Mouse (Mus musculus) heart, adult 2 months (tissue): ENCODE measurements around the gene Capn1. TPM values are rescaled to one million over a fixed set of nuclear protein-coding genes. Genes with fewer than 3 reads are reported as not detected.

Experiments used
- DNase-seq, 2 experiments: peaks; one replicate each; pipeline ENCODE4 v3.0.0; 2021
- H3K27ac ChIP-seq: fragments of 200-600 bp; 2 replicates; pipeline ENCODE4 v1.8.1; 2022
- H3K27me3 ChIP-seq: fragments of 200-500 bp; 2 replicates; pipeline ENCODE4 v1.6.1; 2012; ENCODE audit warnings: mild to moderate bottlenecking, low read length, inconsistent platforms, mixed read lengths; ENCODE audit not compliant: control insufficient read depth, insufficient read depth
- H3K36me3 ChIP-seq: fragments of 200-500 bp; 2 replicates; pipeline ENCODE4 v1.6.1; 2012; ENCODE audit warnings: low read length, inconsistent platforms; ENCODE audit not compliant: control insufficient read depth, insufficient read depth
- H3K4me1 ChIP-seq: fragments of 200-500 bp; 2 replicates; pipeline ENCODE4 v1.6.1; 2011; ENCODE audit warnings: low read length; ENCODE audit not compliant: control insufficient read depth, insufficient read depth
- H3K4me3 ChIP-seq: fragments of 200-600 bp; 2 replicates; pipeline ENCODE4 v1.8.1; 2022
- H3K79me2 ChIP-seq: fragments of 200-500 bp; replicated peaks from 2 replicates; pipeline ENCODE4 v1.6.1; 2012; ENCODE audit warnings: mild to moderate bottlenecking, inconsistent platforms, low read length, moderate library complexity, mixed read lengths; ENCODE audit not compliant: control insufficient read depth, insufficient read depth
- H3K9ac ChIP-seq: fragments of 200-500 bp; 2 replicates; pipeline ENCODE4 v1.6.1; 2012; ENCODE audit warnings: low read depth, mild to moderate bottlenecking, control low read depth, inconsistent platforms, low read length, mixed read lengths
- CTCF ChIP-seq: fragments of 200-600 bp; IDR thresholded peaks from 2 replicates; pipeline ENCODE4 v1.8.1; 2022; ENCODE audit warnings: antibody characterized with exemption, mild to moderate bottlenecking, moderate library complexity
- EP300 ChIP-seq: fragments of 200-500 bp; IDR thresholded peaks from 2 replicates; pipeline ENCODE4 v1.6.1; 2011; ENCODE audit warnings: low read depth, low read length, control low read depth; ENCODE audit not compliant: insufficient read depth
- POLR2A ChIP-seq: fragments of 200-500 bp; IDR thresholded peaks from 2 replicates; pipeline ENCODE4 v1.6.1; 2011; ENCODE audit warnings: mild to moderate bottlenecking, low read depth, low read length, control low read depth; ENCODE audit not compliant: insufficient read depth
- WGBS: fragments of 180-500 bp; shearing (Covaris S2); methylation state at CpG from one replicate; pipeline ENCODE4 v1.1.7; 2018; 5-methylcytosine and 5-hydroxymethylcytosine counted together
- intact Hi-C: fragments of 180-260 bp; cut with DNase I; formaldehyde crosslinking; loops from one replicate; pipeline ENCODE4 v1.15.1; 2025
- polyA plus RNA-seq: library from polyadenylated mRNA; depleted of rRNA; stranded (reverse); fragments of >200 nt; gene quantifications from 2 replicates; pipeline ENCODE4 v1.2.3, GENCODE M21; 2012
- total RNA-seq, 2 experiments: library from RNA; stranded (reverse); gene quantifications; 2 replicates each; pipeline ENCODE4 v1.2.3; 2021

Capn1 gene
- total and polyA plus RNA-seq, 3 experiments, result 21.5 to 26.8 (median 26.4) TPM

DNA sequence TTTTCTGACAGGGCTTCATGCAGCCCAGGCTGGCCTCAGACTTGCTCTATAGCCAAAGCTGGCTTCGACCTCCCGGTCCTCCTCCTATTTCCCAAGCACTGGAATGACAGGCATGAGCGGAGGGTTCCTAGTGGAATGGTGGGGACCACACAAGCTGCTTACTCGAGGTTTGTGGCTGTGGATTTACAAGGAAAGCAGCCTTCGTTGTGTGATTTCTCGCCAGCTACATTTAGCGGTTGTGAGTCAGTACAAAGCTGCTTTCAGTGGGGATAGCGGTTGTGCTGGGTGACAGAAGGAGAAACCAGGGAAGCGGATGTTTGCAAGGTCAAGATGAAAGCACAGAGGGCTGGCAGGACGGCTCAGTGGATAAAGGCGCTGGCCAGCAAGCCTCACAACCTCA lies 10.2 kb downstream of the Capn1 start:
- Histone ChIP-seq H3K9ac (no peak overlapping the region), H3K27ac (no peak overlapping the region), H3K79me2 (no peaks in the 10 kb centered on the region), H3K4me3 (no peak overlapping the region), H3K36me3 (no peaks in the 10 kb centered on the region), H3K4me1 (no peaks in the 10 kb centered on the region), H3K27me3 (no peaks in the 10 kb centered on the region)
- TF ChIP-seq CTCF (no peak), POLR2A (no peak), EP300 (no peak)
- 76% methylated on average over 11 of the region's 11 CpGs for WGBS
- intact Hi-C loops, result no loop called here
- DNase-seq, result no peak

GRCm38 (mm10) chr19:5999969-6000368 lies 15.7 kb downstream of the Capn1 start:
- H3K36me3 ChIP-seq, result no peaks in the 10 kb centered on the region
- H3K9ac ChIP-seq, result no peak overlapping the region
- H3K4me1 ChIP-seq, result no peaks in the 10 kb centered on the region
- TF ChIP-seq CTCF, result no peak
- TF ChIP-seq POLR2A, result no peak
- no peak for TF ChIP-seq EP300
- no peaks in the 10 kb centered on the region for H3K79me2 ChIP-seq
- H3K27ac ChIP-seq, result no peak overlapping the region
- intact Hi-C loops, result no loop called here
- H3K4me3 ChIP-seq, result no peak overlapping the region
- WGBS, result 73% methylated on average over 5 of the region's 5 CpGs
- no peaks in the 10 kb centered on the region for H3K27me3 ChIP-seq
- DNase-seq, result no peak

DNA sequence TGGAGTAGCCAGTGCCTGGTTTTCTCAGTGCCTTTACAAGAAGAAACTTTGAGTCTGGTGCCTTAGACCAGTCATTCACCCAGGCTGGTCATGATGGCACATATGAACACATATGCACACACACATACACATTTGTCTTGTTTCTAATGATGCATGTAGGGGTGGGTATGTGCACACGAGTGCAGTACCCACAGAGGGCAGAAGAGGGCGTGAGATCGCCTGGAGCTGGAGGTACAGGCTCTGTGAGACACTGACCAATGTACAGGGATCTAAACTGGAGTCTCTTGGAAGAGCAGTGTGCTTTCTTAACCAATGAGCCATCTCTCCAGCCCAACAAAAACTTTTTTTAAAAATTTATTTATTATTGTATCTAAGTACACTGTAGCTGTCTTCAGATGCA lies 17.5 kb downstream of the Capn1 start:
- intact Hi-C loops, result no loop called here
- Histone ChIP-seq H3K79me2 (no peaks in the 10 kb centered on the region), H3K27me3 (no peaks in the 10 kb centered on the region), H3K27ac (no peak overlapping the region), H3K4me3 (no peak overlapping the region), H3K9ac (no peak overlapping the region), H3K4me1 (no peaks in the 10 kb centered on the region), H3K36me3 (no peaks in the 10 kb centered on the region)
- DNase-seq, result no peak
- TF ChIP-seq CTCF (peak; percentile 33), POLR2A (no peak)
- 84% methylated on average over 3 of the region's 3 CpGs for WGBS

GRCm38 (mm10) chr19:5994711-5995110 lies 21.0 kb downstream of the Capn1 start:
- WGBS, result 92% methylated on average over 14 of the region's 14 CpGs
- intact Hi-C loops, result no loop called here

GRCm38 (mm10) chr19:5992012-5992411 lies 23.7 kb downstream of the Capn1 start:
- 64% methylated on average over 7 of the region's 7 CpGs for WGBS
- Histone ChIP-seq H3K4me1 (no peaks in the 10 kb centered on the region), H3K79me2 (no peaks in the 10 kb centered on the region), H3K27ac (no peak overlapping the region), H3K4me3 (no peak overlapping the region), H3K36me3 (no peaks in the 10 kb centered on the region), H3K9ac (no peak overlapping the region), H3K27me3 (no peaks in the 10 kb centered on the region)
- DNase-seq, result no peak
- intact Hi-C loops, result no loop called here
- TF ChIP-seq POLR2A (no peak), EP300 (no peak)

More at GRCm38 (mm10) chr19:5994711-5995110, 21.0 kb downstream of the Capn1 start:
- TF ChIP-seq CTCF (no peak), POLR2A (no peak), EP300 (no peak)
- no peak overlapping the region for H3K4me3 ChIP-seq
- no peak overlapping the region for H3K27ac ChIP-seq
- H3K4me1 ChIP-seq, result no peaks in the 10 kb centered on the region
- no peaks in the 10 kb centered on the region for H3K27me3 ChIP-seq
- no peak for DNase-seq
- H3K36me3 ChIP-seq, result no peaks in the 10 kb centered on the region
- H3K9ac ChIP-seq, result no peak overlapping the region
- no peaks in the 10 kb centered on the region for H3K79me2 ChIP-seq

DNA sequence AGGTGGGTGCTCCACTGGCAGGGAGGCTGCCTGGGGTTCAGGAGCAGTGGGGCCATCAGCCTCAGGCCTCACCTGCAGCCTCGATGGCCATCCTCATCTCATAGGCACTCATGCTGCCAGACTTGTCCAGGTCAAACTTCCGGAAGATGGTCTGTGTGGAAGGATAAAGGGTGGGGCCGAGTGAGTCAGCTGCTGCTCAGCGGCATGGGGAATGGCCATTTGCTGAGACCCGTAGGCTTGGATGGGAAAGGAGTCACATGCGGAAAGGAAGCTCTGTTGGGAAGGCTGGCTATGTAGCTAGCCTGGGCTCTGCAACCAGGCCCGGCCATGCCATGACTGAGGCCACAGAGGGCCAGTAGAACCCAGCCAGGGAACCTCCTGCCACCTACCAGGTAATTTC lies 24.2 kb downstream of the Capn1 start:
- Histone ChIP-seq H3K9ac (no peak overlapping the region), H3K4me3 (no peak overlapping the region), H3K36me3 (no peaks in the 10 kb centered on the region), H3K27me3 (no peaks in the 10 kb centered on the region), H3K79me2 (no peaks in the 10 kb centered on the region), H3K27ac (no peak overlapping the region), H3K4me1 (no peaks in the 10 kb centered on the region)
- TF ChIP-seq CTCF (no peak), POLR2A (no peak), EP300 (no peak)
- WGBS, result 68% methylated on average over 7 of the region's 7 CpGs
- intact Hi-C loops, result no loop called here
- no peak for DNase-seq

DNA sequence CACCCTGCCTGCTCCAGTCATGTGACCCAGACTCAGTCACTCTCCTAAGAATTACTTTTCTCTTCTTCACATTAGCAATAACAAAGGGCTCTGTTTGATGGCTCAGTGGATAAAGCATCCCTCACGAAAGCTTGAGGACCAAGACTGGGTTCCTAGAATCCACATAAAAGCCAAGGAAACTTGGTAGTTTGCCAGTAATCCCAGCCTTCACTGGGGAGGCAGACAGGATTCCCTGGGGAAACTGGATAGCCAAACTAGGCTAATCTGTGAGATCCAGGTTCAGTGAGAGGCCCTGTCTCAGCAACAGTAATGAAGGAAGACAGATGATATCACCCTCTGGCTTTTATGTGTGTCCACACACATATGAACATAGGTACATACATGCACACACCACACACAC lies 24.8 kb downstream of the Capn1 start:
- no peak overlapping the region for H3K27ac ChIP-seq
- TF ChIP-seq CTCF (no peak), POLR2A (no peak), EP300 (no peak)
- no peak overlapping the region for H3K4me3 ChIP-seq
- WGBS, result 68% methylated on average over 1 of the region's 1 CpGs
- H3K79me2 ChIP-seq, result no peaks in the 10 kb centered on the region
- intact Hi-C loops, result no loop called here
- no peaks in the 10 kb centered on the region for H3K27me3 ChIP-seq
- H3K4me1 ChIP-seq, result no peaks in the 10 kb centered on the region
- H3K36me3 ChIP-seq, result no peaks in the 10 kb centered on the region
- no peak for DNase-seq
- no peak overlapping the region for H3K9ac ChIP-seq
